Mouse (Mus musculus) embryonic facial prominence, embryonic 12.5 days (tissue): Measurements from ENCODE around the gene Klhl29. TPM values are rescaled to one million over a fixed set of nuclear protein-coding genes. Genes with fewer than 3 reads are reported as not detected.

ENCODE experiments used
- ATAC-seq: fragments of 200-750 bp; cut with Nextera tagmentation; 2 replicates; pipeline ENCODE4 v1.8.0; 2017; ENCODE audit not compliant: insufficient number of reproducible peaks, insufficient read depth, low FRiP score, low TSS enrichment
- H3K27ac ChIP-seq: fragments of 300-500 bp; sonication (generic); 2 replicates; pipeline ENCODE4 v1.5.1; 2016; ENCODE audit warnings: mild to moderate bottlenecking
- H3K27me3 ChIP-seq: fragments of 300-500 bp; sonication (generic); 2 replicates; pipeline ENCODE4 v1.6.1; 2016; ENCODE audit warnings: mild to moderate bottlenecking, moderate library complexity
- H3K36me3 ChIP-seq: fragments of 300-500 bp; sonication (generic); 2 replicates; pipeline ENCODE4 v1.6.1; 2016; ENCODE audit warnings: mild to moderate bottlenecking
- H3K4me1 ChIP-seq: fragments of 300-500 bp; sonication (generic); 2 replicates; pipeline ENCODE4 v1.6.1; 2016
- H3K4me2 ChIP-seq: fragments of 300-500 bp; sonication (generic); replicated peaks from 2 replicates; pipeline ENCODE4 v1.6.1; 2016; ENCODE audit warnings: mild to moderate bottlenecking, moderate library complexity
- H3K4me3 ChIP-seq: fragments of 300-500 bp; sonication (generic); 2 replicates; pipeline ENCODE4 v1.5.1; 2016; ENCODE audit warnings: mild to moderate bottlenecking
- H3K9ac ChIP-seq: fragments of 300-500 bp; sonication (generic); 2 replicates; pipeline ENCODE4 v1.6.1; 2016; ENCODE audit warnings: mild to moderate bottlenecking, moderate library complexity
- H3K9me3 ChIP-seq: fragments of 300-500 bp; sonication (generic); 2 replicates; pipeline ENCODE4 v1.6.1; 2016; ENCODE audit warnings: mild to moderate bottlenecking, moderate library complexity
- WGBS: fragments of 180-500 bp; shearing (Covaris S2); methylation state at CpG from one replicate; pipeline ENCODE4 v1.1.7; 2016; 5-methylcytosine and 5-hydroxymethylcytosine counted together
- polyA plus RNA-seq: library from polyadenylated mRNA; unstranded; fragments of >200 nt; fragmentation: Nextera tagmentation; extraction: Ambion mirVana; gene quantifications from 2 replicates; pipeline ENCODE4 v1.2.1, GENCODE M21; 2016

Klhl29 gene
- polyA plus RNA-seq, 1 experiment from 2014 or later = 2.6 TPM

DNA sequence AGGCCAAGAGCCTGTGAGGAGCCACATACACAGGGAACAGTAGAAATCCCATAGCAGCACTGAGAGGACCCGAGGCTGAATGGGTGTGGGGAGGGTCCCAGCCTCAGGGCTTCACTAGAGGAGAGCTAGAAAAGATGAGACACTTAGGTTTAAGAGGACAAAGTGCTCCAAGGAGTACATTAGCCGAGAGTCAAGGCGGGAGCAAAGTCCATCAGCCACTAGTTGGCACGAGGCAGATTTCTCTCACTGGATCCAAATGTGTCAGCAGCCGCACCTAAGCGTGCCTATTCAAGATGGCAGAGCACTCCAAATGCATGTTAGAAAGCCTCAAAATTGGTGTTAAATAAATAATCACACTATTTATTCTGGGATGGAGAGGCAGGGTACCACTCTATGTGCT is 90.5 kb downstream of the Klhl29 start:
- Histone ChIP-seq H3K36me3 (no peaks in the 10 kb centered on the region), H3K27me3 (no peaks in the 10 kb centered on the region), H3K4me1 (peaks cover 6% of the 10 kb centered on the region), H3K9ac (no peak overlapping the region), H3K9me3 (no peaks in the 10 kb centered on the region), H3K4me3 (no peak overlapping the region), H3K27ac (no peak overlapping the region), H3K4me2 (no peak overlapping the region)
- WGBS = 91% methylated on average over 6 of the region's 6 CpGs
- no peak for ATAC-seq

GRCm38 (mm10) chr12:5283654-5284053 is 91.8 kb downstream of the Klhl29 start:
- WGBS = 76% methylated on average over 2 of the region's 2 CpGs

GRCm38 (mm10) chr12:5282611-5283010 is 92.9 kb downstream of the Klhl29 start:
- Histone ChIP-seq H3K36me3 (no peaks in the 10 kb centered on the region), H3K4me2 (no peak overlapping the region), H3K4me1 (peaks cover 6% of the 10 kb centered on the region), H3K9me3 (no peaks in the 10 kb centered on the region), H3K27me3 (no peaks in the 10 kb centered on the region), H3K4me3 (no peak overlapping the region), H3K9ac (no peak overlapping the region), H3K27ac (no peak overlapping the region)
- WGBS = 56% methylated on average over 2 of the region's 2 CpGs
- no peak for ATAC-seq

More at GRCm38 (mm10) chr12:5283654-5284053, 91.8 kb downstream of the Klhl29 start:
- Histone ChIP-seq H3K27ac (no peak overlapping the region), H3K36me3 (no peaks in the 10 kb centered on the region), H3K4me2 (no peak overlapping the region), H3K4me3 (no peak overlapping the region), H3K27me3 (no peaks in the 10 kb centered on the region), H3K9me3 (no peaks in the 10 kb centered on the region), H3K9ac (no peak overlapping the region), H3K4me1 (peaks cover 6% of the 10 kb centered on the region)
- ATAC-seq = no peak

- ATAC-seq = no peak
- Histone ChIP-seq H3K4me3 (no peak overlapping the region), H3K27ac (no peak overlapping the region), H3K4me1 (peaks cover 21% of the 10 kb centered on the region), H3K36me3 (no peaks in the 10 kb centered on the region), H3K4me2 (no peak overlapping the region), H3K9ac (no peak overlapping the region), H3K27me3 (no peaks in the 10 kb centered on the region), H3K9me3 (no peaks in the 10 kb centered on the region)
- 38% methylated on average over 1 of the region's 1 CpGs for WGBS
These were observed 95.6 kb downstream of the Klhl29 start for GRCm38 (mm10) chr12:5279873-5280272.

DNA sequence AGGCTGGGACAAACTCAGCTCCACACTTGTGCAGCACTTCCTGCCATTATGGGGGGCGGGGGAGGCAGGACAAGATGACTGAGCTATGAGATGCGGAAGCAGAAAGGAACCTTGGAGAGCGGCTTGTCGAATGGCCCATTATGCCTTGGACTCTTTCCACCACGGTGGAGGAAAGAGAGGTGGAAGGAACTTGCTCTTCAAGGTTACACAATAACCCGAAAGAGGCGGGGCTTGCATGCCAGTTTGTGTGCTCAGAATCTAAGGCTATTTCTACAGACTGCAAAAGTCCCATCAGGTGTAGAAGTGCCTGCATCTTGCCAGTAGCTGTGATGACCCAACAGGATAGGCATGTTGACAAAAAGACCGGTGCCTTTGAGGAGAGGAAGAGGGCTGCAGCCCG is 98.5 kb downstream of the Klhl29 start:
- Histone ChIP-seq H3K9me3 (no peaks in the 10 kb centered on the region), H3K4me1 (peaks cover 22% of the 10 kb centered on the region), H3K9ac (no peak overlapping the region), H3K36me3 (no peaks in the 10 kb centered on the region), H3K4me2 (no peak overlapping the region), H3K27ac (no peak overlapping the region), H3K4me3 (no peak overlapping the region), H3K27me3 (no peaks in the 10 kb centered on the region)
- 69% methylated on average over 9 of the region's 9 CpGs for WGBS
- ATAC-seq = no peak

DNA sequence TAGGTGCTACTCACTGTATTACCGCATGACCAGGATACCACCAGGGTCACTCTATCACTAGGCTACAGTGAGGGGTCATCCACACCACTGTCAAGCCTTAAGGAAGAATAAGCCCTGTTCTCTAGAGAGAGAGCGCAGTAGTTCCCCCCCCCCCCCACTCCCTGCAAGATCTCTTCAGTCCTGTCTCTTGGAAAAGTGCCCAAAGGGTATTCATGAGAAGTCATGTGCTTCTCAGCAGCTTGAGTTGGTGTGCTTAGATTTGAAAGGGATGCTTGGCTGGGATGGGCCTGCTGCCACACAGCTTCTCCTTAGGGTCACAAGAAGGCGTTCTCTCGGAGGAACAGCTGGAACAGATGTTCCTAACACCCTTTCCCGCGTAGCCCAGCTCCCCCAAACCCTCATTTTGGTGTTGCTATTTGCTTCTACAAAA is 100.0 kb downstream of the Klhl29 start:
- H3K9ac ChIP-seq = no peak overlapping the region
- no peak overlapping the region for H3K4me2 ChIP-seq
- no peak overlapping the region for H3K4me3 ChIP-seq
- H3K27me3 ChIP-seq = 0 out of 2 replicates have a peak, but pooled peaks cover under 1% of the 10 kb centered on the region
- H3K36me3 ChIP-seq = no peaks in the 10 kb centered on the region
- no peak for ATAC-seq
- H3K9me3 ChIP-seq = peaks cover 4% of the 10 kb centered on the region; the same call in 1 of the 2 replicates
- peaks cover 22% of the 10 kb centered on the region for H3K4me1 ChIP-seq
- 46% methylated on average over 6 of the region's 6 CpGs for WGBS
- H3K27ac ChIP-seq = peak overlapping the region; percentile 54; the same call in 1 of the 2 replicates

GRCm38 (mm10) chr12:5274519-5274944 is 101.0 kb downstream of the Klhl29 start:
- Histone ChIP-seq H3K27ac (peak overlapping the region; percentile 54; the same call in 1 of the 2 replicates), H3K9me3 (peaks cover 4% of the 10 kb centered on the region; the same call in 1 of the 2 replicates), H3K27me3 (0 out of 2 replicates have a peak, but pooled peaks cover 2% of the 10 kb centered on the region), H3K4me3 (no peak overlapping the region), H3K9ac (no peak overlapping the region), H3K4me2 (no peak overlapping the region), H3K36me3 (no peaks in the 10 kb centered on the region), H3K4me1 (peaks cover 30% of the 10 kb centered on the region)
- peak; percentile 87 for ATAC-seq
- 37% methylated on average over 8 of the region's 8 CpGs for WGBS

- no peak overlapping the region for H3K27ac ChIP-seq
- no peak for ATAC-seq
- WGBS = 85% methylated on average over 4 of the region's 4 CpGs
These were observed 102.0 kb downstream of the Klhl29 start for GRCm38 (mm10) chr12:5273316-5274047.

GRCm38 (mm10) chr12:5270527-5270926 is 105.0 kb downstream of the Klhl29 start:
- H3K4me1 ChIP-seq = peaks cover 46% of the 10 kb centered on the region
- no peak overlapping the region for H3K4me2 ChIP-seq
- H3K9me3 ChIP-seq = peaks cover 4% of the 10 kb centered on the region; the same call in 1 of the 2 replicates

More at GRCm38 (mm10) chr12:5273316-5274047, 102.0 kb downstream of the Klhl29 start:
- Histone ChIP-seq H3K36me3 (no peaks in the 10 kb centered on the region), H3K9ac (no peak overlapping the region), H3K4me1 (peaks cover 40% of the 10 kb centered on the region), H3K4me2 (no peak overlapping the region), H3K27me3 (0 out of 2 replicates have a peak, but pooled peaks cover 2% of the 10 kb centered on the region), H3K9me3 (peaks cover 4% of the 10 kb centered on the region; the same call in 1 of the 2 replicates), H3K4me3 (no peak overlapping the region)

DNA sequence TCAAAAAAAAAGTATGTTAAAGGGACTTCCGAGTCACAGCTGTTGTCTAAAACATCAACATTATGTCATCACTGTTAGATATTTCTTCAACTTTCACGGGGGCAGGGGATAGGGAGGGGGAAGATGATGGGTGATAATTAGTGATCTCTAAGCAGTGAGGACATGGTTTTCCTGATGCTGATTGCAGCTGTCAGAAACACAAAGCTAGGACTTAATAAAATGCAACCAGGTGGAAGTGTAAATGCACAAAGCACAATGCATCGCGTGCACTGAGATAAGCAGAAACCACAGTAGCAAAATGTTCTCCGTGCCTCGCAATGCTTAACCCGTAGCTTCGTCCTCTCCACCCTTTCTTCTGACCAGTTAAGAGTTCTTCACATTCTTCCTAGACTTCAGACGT is 105.5 kb downstream of the Klhl29 start:
- ATAC-seq = no peak
- peaks cover 40% of the 10 kb centered on the region for H3K4me1 ChIP-seq
- 71% methylated on average over 9 of the region's 9 CpGs for WGBS

More at GRCm38 (mm10) chr12:5270527-5270926, 105.0 kb downstream of the Klhl29 start:
- ATAC-seq = no peak
- Histone ChIP-seq H3K27ac (no peak overlapping the region), H3K4me3 (no peak overlapping the region), H3K27me3 (0 out of 2 replicates have a peak, but pooled peaks cover 2% of the 10 kb centered on the region), H3K36me3 (no peaks in the 10 kb centered on the region), H3K9ac (no peak overlapping the region)
- WGBS = 86% methylated on average over 3 of the region's 3 CpGs

DNA sequence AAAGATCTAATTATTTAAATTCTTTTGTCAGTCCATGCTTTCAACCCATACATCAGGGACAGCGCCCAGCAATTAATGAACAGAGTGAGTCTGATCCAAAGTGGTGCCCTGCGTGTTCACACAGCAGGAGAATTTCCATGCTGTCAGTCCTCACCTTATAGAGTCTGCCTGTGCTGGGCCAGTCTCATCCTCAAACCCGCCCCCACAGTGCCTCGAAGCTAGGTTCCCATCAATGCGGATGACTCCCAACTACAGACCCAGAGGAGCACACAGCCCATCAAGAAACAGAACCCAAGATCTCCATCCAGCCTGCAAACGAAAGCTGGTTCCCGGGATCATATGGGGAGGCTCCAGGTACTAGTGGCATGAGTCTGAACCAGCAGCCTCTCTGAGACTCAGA is 106.4 kb downstream of the Klhl29 start:
- peaks cover 32% of the 10 kb centered on the region for H3K4me1 ChIP-seq
- no peak overlapping the region for H3K4me3 ChIP-seq
- H3K4me2 ChIP-seq = no peak overlapping the region
- ATAC-seq = no peak
- peaks cover 4% of the 10 kb centered on the region; the same call in 1 of the 2 replicates for H3K9me3 ChIP-seq
- 0 out of 2 replicates have a peak, but pooled peaks cover 2% of the 10 kb centered on the region for H3K27me3 ChIP-seq
- WGBS = 67% methylated on average over 7 of the region's 7 CpGs
- no peak overlapping the region for H3K27ac ChIP-seq
- no peak overlapping the region for H3K9ac ChIP-seq
- no peaks in the 10 kb centered on the region for H3K36me3 ChIP-seq

More for the DNA sequence above, 105.5 kb downstream of the Klhl29 start:
- no peak overlapping the region for H3K9ac ChIP-seq
- H3K36me3 ChIP-seq = no peaks in the 10 kb centered on the region
- no peak overlapping the region for H3K27ac ChIP-seq
- peaks cover 4% of the 10 kb centered on the region; the same call in 1 of the 2 replicates for H3K9me3 ChIP-seq
- no peak overlapping the region for H3K4me2 ChIP-seq
- H3K27me3 ChIP-seq = 0 out of 2 replicates have a peak, but pooled peaks cover 2% of the 10 kb centered on the region
- H3K4me3 ChIP-seq = no peak overlapping the region

GRCm38 (mm10) chr12:5268188-5268612 is 107.3 kb downstream of the Klhl29 start:
- peaks cover 32% of the 10 kb centered on the region for H3K4me1 ChIP-seq
- H3K9ac ChIP-seq = no peak overlapping the region
- H3K9me3 ChIP-seq = peaks cover 4% of the 10 kb centered on the region; the same call in 1 of the 2 replicates
- H3K27me3 ChIP-seq = 0 out of 2 replicates have a peak, but pooled peaks cover 2% of the 10 kb centered on the region
- no peak overlapping the region for H3K4me2 ChIP-seq
- ATAC-seq = peak; percentile 71
- H3K27ac ChIP-seq = peak overlapping the region; percentile 78
- no peaks in the 10 kb centered on the region for H3K36me3 ChIP-seq
- H3K4me3 ChIP-seq = no peak overlapping the region
- 15% methylated on average over 9 of the region's 9 CpGs for WGBS
